Mouse (Mus musculus): Measurements from ENCODE around the gene Plin3.
A peak's percentile ranks its signal among the peaks of the same experiment; 100 is the strongest.

Plin3 gene

GRCm38 (mm10) chr17:56292531-56293222 is at the start of gene Plin3:
Gene Plin3 (minus strand): TSS chr17:56292873.
- peak in 1 of 2 experiments; percentile 29 for DNase-seq

DNA sequence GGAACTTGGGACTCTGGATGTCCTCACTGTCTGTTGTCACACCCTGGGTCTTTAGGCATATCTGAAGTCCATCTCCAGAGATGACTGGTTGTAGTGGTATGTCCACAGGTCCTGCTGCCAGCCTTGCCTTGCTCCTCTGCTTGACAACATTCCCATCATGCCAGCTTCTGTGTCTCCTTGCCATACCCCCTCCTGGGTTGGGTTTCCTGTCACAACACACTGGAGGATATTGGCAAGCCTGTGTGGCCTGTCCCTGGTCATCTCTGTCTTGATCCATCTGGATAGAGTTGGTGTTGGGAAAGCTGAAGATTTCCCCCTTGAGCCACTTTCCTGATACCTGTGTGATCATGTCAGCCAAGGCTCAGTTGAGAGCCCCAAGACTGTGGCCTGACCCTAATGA is 48.0 kb upstream of the Plin3 start:
- peak; percentile 68 to 69 for DNase-seq

- DNase-seq: no peak
Measured at GRCm38 (mm10) chr17:56338909-56339308, 46.2 kb upstream of the Plin3 start.

GRCm38 (mm10) chr17:56337791-56338190 is 45.1 kb upstream of the Plin3 start:
- no peak for DNase-seq

DNA sequence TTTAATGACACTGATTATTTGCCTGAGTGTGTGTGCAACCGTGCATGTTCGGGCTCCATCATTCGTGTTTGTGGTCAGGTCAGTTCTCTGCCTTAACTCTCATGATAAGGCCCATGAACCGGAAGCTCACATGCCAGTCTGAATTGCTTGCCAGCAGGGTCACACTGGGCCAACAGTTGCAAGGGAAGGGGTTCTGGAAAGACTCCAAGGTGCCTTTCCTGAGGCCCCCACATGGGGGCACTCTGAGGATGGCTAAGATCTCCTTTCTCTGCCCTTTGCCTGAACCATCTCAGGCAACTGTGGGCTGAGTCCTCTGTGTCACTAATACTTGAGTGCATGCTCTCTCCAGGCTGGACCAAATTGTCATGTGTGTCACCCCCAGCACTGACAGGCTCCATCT is 44.5 kb upstream of the Plin3 start:
- peak; percentile 63 to 73 for DNase-seq

DNA sequence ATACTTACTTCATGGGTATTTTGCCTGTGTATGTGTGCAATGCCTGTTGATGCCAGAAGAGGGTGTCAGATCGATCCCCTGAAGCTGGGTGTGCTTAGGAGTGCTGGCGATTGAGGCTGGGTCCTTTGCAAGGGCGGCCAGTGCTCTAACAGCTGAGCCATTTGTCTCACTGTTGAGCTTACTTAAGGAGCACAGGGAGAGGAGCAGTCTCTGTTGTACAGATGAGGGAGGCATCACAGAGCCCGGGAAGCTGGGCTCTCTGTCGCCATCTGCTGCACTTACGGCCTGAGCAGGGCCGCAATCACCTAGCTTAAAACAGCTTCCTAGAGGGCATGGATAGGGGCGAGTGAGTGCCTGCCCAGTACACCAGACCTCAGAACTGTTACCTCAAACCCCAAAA is 40.3 kb upstream of the Plin3 start:
- no peak for DNase-seq

- no peak for DNase-seq
Measured at GRCm38 (mm10) chr17:56331256-56331655, 38.6 kb upstream of the Plin3 start.

DNA sequence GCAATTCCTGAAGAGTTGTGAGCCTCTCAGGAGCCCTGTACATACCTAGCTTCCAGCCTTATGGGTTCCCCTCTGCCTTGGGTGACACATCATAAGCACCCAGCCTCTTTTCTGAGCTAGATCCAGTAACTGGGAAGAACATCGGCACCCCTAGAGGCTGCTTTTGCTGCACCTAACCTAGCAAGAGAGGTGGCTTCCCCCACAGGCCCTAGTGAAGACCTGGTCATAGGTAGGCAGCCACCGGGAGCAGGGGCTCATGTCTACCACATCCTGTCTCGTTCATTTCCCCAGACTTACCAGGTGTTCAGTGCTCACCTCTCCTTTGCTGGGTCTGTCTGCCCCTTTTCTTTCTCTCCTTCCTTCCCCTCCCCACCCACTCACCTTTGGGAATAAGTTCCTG is 37.7 kb upstream of the Plin3 start:
- DNase-seq: no peak

DNA sequence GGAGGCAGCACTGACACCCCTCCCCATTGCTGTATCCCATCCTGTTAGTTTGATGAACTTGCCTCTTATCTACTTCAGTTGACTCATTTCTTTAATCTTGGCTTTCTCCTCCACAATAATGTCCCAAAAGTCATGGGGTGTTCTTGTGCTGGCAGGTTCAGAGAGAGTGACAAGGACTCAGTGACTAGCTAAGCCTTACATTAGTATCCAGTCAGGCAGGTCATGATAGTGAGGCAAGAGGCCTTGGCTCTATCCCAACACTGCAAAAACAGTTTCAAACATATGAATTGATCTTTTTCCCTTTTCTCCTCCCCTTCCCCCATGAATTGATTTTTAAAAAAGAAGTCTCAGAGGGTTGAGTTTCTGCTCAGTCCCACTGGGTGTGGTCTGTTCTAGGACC is 36.6 kb upstream of the Plin3 start:
- DNase-seq: no peak

DNA sequence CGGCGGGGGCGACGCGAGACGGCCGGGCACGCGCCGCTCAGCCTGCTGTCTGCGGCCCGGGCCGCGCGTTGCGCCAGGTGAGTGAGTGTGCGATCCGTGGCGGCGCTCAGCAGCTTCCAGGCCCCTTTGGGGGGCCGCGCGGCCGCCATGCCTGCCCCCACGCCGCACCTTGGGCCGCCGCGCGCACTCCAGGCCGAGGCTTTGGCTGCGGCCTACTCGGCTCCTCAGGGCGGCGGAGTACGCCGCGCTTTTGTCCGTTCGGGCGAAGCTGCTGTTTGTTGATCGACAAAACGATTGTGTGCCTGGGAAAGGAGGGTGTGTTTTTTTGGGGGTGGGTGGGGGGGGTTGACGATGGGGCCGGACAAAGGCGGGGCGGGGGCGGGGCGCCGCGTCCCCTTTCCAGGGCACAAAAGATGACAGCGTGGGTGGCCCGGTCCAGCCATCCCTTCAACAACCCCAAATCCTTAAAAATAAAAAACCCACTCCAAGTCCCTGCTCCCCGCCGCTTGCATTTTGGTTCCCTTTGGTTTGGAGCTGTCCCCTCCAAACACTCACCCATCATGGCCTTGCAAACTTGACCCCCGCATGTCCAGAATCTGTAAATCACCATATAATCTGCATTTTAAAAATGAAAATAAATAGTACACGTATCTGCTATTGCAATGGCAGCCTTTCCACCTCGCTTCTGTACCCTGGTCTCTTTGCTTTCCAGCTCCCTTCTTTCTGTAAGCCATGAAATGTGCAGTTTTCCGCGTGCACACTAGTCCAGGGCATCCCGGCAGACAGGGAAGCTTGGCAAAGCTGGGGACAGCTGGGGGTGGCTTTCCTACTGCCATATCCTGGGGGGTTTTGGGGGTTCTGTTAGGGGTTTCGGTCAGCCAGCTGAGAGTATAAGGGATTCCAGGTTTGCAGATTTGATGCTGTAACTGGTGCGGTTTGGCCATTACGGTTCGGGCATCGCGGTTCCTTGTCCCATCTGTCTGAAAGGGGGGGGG is 33.8 kb upstream of the Plin3 start:
- no peak for DNase-seq

GRCm38 (mm10) chr17:56325450-56326152 is 32.9 kb upstream of the Plin3 start, which contains the start of gene Kdm4b:
Gene Kdm4b (plus strand): TSS chr17:56326062.
- peak; percentile 98 to 99 for DNase-seq

- DNase-seq: no peak
Measured at GRCm38 (mm10) chr17:56324419-56324818, 31.7 kb upstream of the Plin3 start.

- no peak for DNase-seq
Measured at GRCm38 (mm10) chr17:56309191-56309945, 16.7 kb upstream of the Plin3 start.

DNA sequence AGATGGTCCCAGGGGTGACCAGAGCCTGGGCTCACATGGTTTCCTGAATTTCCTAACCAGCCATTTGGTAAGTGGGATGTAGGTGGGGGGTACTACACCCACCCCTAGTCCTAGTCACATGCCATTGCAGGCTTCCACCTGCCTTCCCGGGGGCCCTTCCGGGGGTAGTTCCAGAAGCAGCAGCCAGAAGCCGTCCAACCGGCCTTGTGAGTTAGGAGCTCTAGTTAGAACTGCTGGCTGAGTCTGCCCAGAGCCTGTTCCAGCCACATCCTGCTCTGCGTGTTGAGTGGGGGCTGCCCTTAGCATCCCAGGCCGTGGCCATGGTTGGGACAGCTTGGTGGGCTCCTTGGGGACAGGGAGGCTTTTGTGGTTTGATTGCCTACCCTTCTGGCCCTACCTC is 15.4 kb upstream of the Plin3 start:
- DNase-seq: no peak

DNA sequence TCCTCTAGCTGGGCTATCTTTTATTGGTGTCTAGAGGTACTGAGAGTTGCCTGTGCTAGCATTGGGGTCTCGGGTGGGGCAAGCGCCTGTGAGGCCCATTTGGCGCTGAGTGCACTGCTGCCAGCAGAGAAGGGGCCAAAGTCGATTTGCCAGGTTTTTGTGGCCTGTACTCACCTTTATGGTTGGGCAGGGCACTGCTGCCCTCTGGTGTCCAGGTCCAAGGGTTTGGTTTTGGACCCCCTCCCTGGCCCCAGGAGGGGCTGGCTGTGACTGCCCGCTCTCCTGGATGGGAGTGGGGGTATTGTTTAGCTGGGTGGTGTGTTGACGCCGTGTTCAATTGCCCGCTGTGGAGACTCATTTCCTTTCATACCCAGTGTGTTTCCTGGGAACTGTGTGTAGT is 13.2 kb upstream of the Plin3 start:
- no peak for DNase-seq

GRCm38 (mm10) chr17:56305156-56305555 is 12.5 kb upstream of the Plin3 start:
- no peak for DNase-seq

DNA sequence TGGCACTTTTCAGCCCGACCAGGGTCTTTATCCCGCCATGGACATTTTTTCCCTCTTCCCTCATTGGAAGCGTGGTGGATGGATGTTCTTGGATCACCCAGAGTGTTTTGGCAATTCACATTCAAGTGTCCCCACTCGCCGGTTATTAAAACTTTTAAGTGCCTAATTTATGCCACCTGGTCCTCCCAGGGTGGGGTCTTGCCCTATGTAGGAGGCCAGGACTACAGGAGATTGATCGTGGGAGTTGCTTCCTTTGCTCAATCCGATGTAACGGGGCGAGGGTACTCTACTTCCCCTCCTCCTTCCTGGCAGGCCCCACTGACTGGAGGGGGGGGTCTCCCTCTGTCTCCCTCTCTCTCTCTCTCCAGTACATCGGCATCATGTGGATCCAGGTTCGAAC is 12.0 kb upstream of the Plin3 start:
- DNase-seq: no peak

GRCm38 (mm10) chr17:56303847-56304586 is 11.3 kb upstream of the Plin3 start:
- peak; percentile 90 to 91 for DNase-seq

GRCm38 (mm10) chr17:56303160-56303846 is 10.6 kb upstream of the Plin3 start, which contains the start of gene Uhrf1:
Gene Uhrf1 (plus strand): TSS chr17:56303321.
- DNase-seq: no peak

DNA sequence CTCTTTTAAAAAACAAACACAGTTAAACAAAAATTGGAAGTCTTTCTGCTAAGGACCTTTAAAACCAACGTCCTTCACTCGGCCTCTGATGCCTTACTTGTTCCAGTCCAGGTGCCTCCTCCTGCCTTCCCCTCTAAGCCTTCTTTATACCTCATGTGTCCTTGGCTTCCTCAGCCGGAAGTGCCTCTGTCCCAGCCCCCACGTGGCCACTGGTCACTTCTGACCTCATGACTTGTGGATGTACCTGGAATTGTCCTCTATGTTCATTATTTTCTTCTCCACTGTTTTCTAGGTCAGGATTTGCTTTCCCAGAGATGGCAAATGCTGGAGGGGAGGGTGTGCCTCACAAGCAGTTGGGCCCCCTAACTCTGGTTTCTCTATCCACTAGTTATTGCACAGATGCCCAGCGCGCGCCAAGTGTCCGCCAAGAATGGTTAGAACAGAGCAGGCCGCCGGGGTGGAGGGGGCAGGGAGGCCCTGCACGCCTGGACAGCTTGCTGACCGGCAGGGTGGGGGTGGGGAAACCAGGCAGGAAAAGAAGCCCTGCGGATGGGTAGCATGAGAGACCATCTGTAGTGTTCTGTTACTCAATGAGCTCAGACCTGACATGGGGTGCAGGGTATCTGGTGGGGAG is 9.8 kb upstream of the Plin3 start:
- no peak for DNase-seq
